Mouse (Mus musculus) central nervous system, embryonic 18 days (tissue): Measurements from ENCODE around the gene Ace2. TPM values are rescaled to one million over a fixed set of nuclear protein-coding genes. Genes with fewer than 3 reads are reported as not detected.

Experiments used
- polyA plus RNA-seq: library from polyadenylated mRNA; depleted of rRNA; stranded (reverse); fragments of >200 nt; gene quantifications from 2 replicates; pipeline ENCODE4 v1.2.3, GENCODE M21; 2012; rRNA removed

Gene Ace2
- polyA plus RNA-seq, result 0.21 and 0.29 TPM in 2 replicates

DNA sequence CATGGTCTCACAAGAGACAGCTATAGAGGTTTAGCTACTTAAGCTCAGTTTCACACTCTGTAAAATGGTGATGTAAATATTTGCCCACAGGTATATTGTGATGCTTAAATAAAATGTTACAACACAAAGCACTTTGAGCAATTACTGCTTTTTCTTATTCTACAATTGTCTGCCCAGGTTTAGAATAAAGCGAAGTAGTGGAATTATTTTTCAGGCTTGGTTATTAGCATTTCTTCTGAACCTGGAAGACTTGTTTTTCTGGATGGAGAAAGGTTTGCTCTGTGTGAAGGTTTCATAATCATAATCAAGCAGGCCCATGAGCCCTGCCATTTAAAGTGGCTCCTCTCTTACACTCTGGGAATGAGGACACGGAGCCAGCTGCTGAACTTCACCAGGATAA is at the start of gene Ace2:
Ace2 (plus strand) TSS at position 301 of the 400 bp plus-strand sequence.

Other genes with a start within 250 kb of the Ace2 start
- 53.8 and 57.5 TPM in 2 replicates for gene Ap1s2, start 230.3 kb upstream of the Ace2 start, polyA plus RNA-seq
- gene Zrsr2, start 180.7 kb upstream of the Ace2 start, polyA plus RNA-seq, result 30.4 and 34.2 TPM in 2 replicates
- gene Car5b, start 111.3 kb upstream of the Ace2 start, polyA plus RNA-seq, result 1.2 TPM in 2 replicates
- gene Siah1b, start 62.8 kb upstream of the Ace2 start, polyA plus RNA-seq, result 15.0 and 15.3 TPM in 2 replicates
- gene Cltrn, start 50.5 kb upstream of the Ace2 start, polyA plus RNA-seq, result 0.07 TPM in 1 of 2 replicates, not detected in the other
- gene Bmx, start 118.9 kb downstream of the Ace2 start, polyA plus RNA-seq, result 0.44 TPM in 2 replicates
- 1.4 and 2.0 TPM in 2 replicates for gene Pir, start 130.0 kb downstream of the Ace2 start, polyA plus RNA-seq
- 0.62 and 0.88 TPM in 2 replicates for gene Vegfd, start 234.0 kb downstream of the Ace2 start, polyA plus RNA-seq